Mouse (Mus musculus): ENCODE results near the gene Nf2.

GRCm38 (mm10) chr11:4808311-4808710, 41.0 kb downstream of the Nf2 start:
- TF ChIP-seq CTCF (IDR thresholded peaks at IDR 0.05; ENCODE audit: control insufficient read depth, insufficient read depth, low read length), result no peak
- no peak for TF ChIP-seq POLR2A (IDR thresholded peaks at IDR 0.05; ENCODE audit: borderline replicate concordance, control insufficient read depth, low read depth, low read length)
